Mouse (Mus musculus) midbrain, embryonic 14.5 days (tissue): ENCODE data around the gene Scn1b. TPM values are rescaled to one million over a fixed set of nuclear protein-coding genes. Genes with fewer than 3 reads are reported as not detected.

Experiments
- ATAC-seq: fragments of 200-750 bp; cut with Nextera tagmentation; 2 replicates; pipeline ENCODE4 v1.8.0; 2017; ENCODE audit warnings: moderate number of reproducible peaks, moderate library complexity; ENCODE audit not compliant: low FRiP score, low TSS enrichment
- DNase-seq: peaks from one replicate; pipeline ENCODE4 v3.0.0-alpha.2; 2015
- H3K27ac ChIP-seq: fragments of 300-500 bp; sonication (generic); replicated peaks from 2 replicates; pipeline ENCODE4 v1.5.1; 2014; ENCODE audit warnings: mild to moderate bottlenecking, low read depth, low read length, moderate library complexity
- H3K27me3 ChIP-seq: fragments of 300-500 bp; sonication (generic); 2 replicates; pipeline ENCODE4 v1.6.1; 2014; ENCODE audit warnings: low read length, control low read depth, mixed read lengths; ENCODE audit not compliant: control insufficient read depth, insufficient read depth
- H3K36me3 ChIP-seq: fragments of 300-500 bp; sonication (generic); 2 replicates; pipeline ENCODE4 v1.6.1; 2014; ENCODE audit warnings: low read length, control low read depth; ENCODE audit not compliant: control insufficient read depth, insufficient read depth
- H3K4me1 ChIP-seq: fragments of 300-500 bp; sonication (generic); 2 replicates; pipeline ENCODE4 v1.6.1; 2014; ENCODE audit warnings: mild to moderate bottlenecking, antibody characterized with exemption, low read length, control low read depth; ENCODE audit not compliant: control insufficient read depth, insufficient read depth
- H3K4me2 ChIP-seq: fragments of 300-500 bp; sonication (generic); 2 replicates; pipeline ENCODE4 v1.6.1; 2014; ENCODE audit warnings: mild to moderate bottlenecking, low read length, moderate library complexity
- H3K4me3 ChIP-seq: fragments of 300-500 bp; sonication (generic); replicated peaks from 2 replicates; pipeline ENCODE4 v1.5.1; 2014; ENCODE audit warnings: low read depth, low read length
- H3K9ac ChIP-seq: fragments of 300-500 bp; sonication (generic); replicated peaks from 2 replicates; pipeline ENCODE4 v1.6.1; 2014; ENCODE audit warnings: mild to moderate bottlenecking, low read length, moderate library complexity
- H3K9me3 ChIP-seq: fragments of 300-500 bp; sonication (generic); 2 replicates; pipeline ENCODE4 v1.6.1; 2016; ENCODE audit warnings: low read length, control low read depth, mixed read lengths; ENCODE audit not compliant: control insufficient read depth
- WGBS: fragments of 180-500 bp; shearing (Covaris S2); extraction: QIAGEN DNeasy Blood & Tissue Kit; methylation state at CpG from one replicate; pipeline ENCODE4 v1.1.7; 2014; 5-methylcytosine and 5-hydroxymethylcytosine counted together
- polyA plus RNA-seq: library from polyadenylated mRNA; unstranded; fragments of >200 nt; fragmentation: Nextera tagmentation; extraction: Ambion mirVana; gene quantifications from 2 replicates; pipeline ENCODE4 v1.2.1, GENCODE M21; 2014

Scn1b gene
- polyA plus RNA-seq, 1 experiment from 2014 or later, result 5.6 TPM

GRCm38 (mm10) chr7:31140941-31141340, 14.1 kb upstream of the Scn1b start:
- 95% methylated on average over 10 of the region's 10 CpGs for WGBS
- Histone ChIP-seq H3K9me3 (no peaks in the 10 kb centered on the region), H3K4me1 (no peaks in the 10 kb centered on the region), H3K27ac (no peak overlapping the region), H3K4me3 (no peak overlapping the region), H3K9ac (no peak overlapping the region), H3K36me3 (peaks cover 83% of the 10 kb centered on the region), H3K27me3 (no peaks in the 10 kb centered on the region), H3K4me2 (no peak overlapping the region)
- no peak for ATAC-seq
- DNase-seq, result no peak

- WGBS, result 92% methylated on average over 4 of the region's 4 CpGs
- Histone ChIP-seq H3K9me3 (no peaks in the 10 kb centered on the region), H3K4me3 (no peak overlapping the region), H3K9ac (no peak overlapping the region), H3K36me3 (peaks cover 89% of the 10 kb centered on the region), H3K27ac (no peak overlapping the region), H3K27me3 (no peaks in the 10 kb centered on the region), H3K4me2 (no peak overlapping the region), H3K4me1 (no peaks in the 10 kb centered on the region)
- DNase-seq (no peak), ATAC-seq (no peak)
Measured at GRCm38 (mm10) chr7:31140302-31140701, 13.5 kb upstream of the Scn1b start.

GRCm38 (mm10) chr7:31139765-31140164, 13.0 kb upstream of the Scn1b start:
- Histone ChIP-seq H3K4me3 (no peak overlapping the region), H3K27me3 (no peaks in the 10 kb centered on the region), H3K4me1 (no peaks in the 10 kb centered on the region), H3K27ac (no peak overlapping the region), H3K36me3 (peaks cover 92% of the 10 kb centered on the region), H3K9me3 (no peaks in the 10 kb centered on the region), H3K9ac (no peak overlapping the region), H3K4me2 (no peak overlapping the region)
- peak; percentile 72 for DNase-seq
- 65% methylated on average over 5 of the region's 5 CpGs for WGBS
- ATAC-seq, result peak; percentile 29; the same call in 1 of the 2 replicates

GRCm38 (mm10) chr7:31135717-31136116, 8.9 kb upstream of the Scn1b start:
- 95% methylated on average over 10 of the region's 10 CpGs for WGBS
- DNase-seq, result no peak
- H3K9me3 ChIP-seq, result no peaks in the 10 kb centered on the region
- H3K4me3 ChIP-seq, result no peak overlapping the region
- H3K4me1 ChIP-seq, result no peaks in the 10 kb centered on the region
- H3K4me2 ChIP-seq, result no peak overlapping the region
- no peak for ATAC-seq
- no peak overlapping the region for H3K9ac ChIP-seq
- H3K36me3 ChIP-seq, result peaks cover 100% of the 10 kb centered on the region
- H3K27ac ChIP-seq, result no peak overlapping the region
- H3K27me3 ChIP-seq, result no peaks in the 10 kb centered on the region

- 92% methylated on average over 4 of the region's 4 CpGs for WGBS
- DNase-seq, result no peak
- H3K9me3 ChIP-seq, result no peaks in the 10 kb centered on the region
- no peak overlapping the region for H3K9ac ChIP-seq
- no peak overlapping the region for H3K4me2 ChIP-seq
- ATAC-seq, result no peak
- H3K27me3 ChIP-seq, result no peaks in the 10 kb centered on the region
- no peak overlapping the region for H3K4me3 ChIP-seq
- peaks cover 89% of the 10 kb centered on the region for H3K36me3 ChIP-seq
- no peak overlapping the region for H3K27ac ChIP-seq
- H3K4me1 ChIP-seq, result no peaks in the 10 kb centered on the region
Measured at GRCm38 (mm10) chr7:31131866-31132265, 5.1 kb upstream of the Scn1b start.

- Histone ChIP-seq H3K36me3 (peaks cover 79% of the 10 kb centered on the region), H3K27ac (no peak overlapping the region), H3K4me1 (no peaks in the 10 kb centered on the region), H3K4me3 (no peak overlapping the region), H3K27me3 (peaks cover 9% of the 10 kb centered on the region; the same call in 1 of the 2 replicates), H3K4me2 (no peak overlapping the region), H3K9ac (no peak overlapping the region), H3K9me3 (no peaks in the 10 kb centered on the region)
- DNase-seq, result peak; percentile 79
- 42% methylated on average over 4 of the region's 4 CpGs for WGBS
- no peak for ATAC-seq
Measured at GRCm38 (mm10) chr7:31130841-31131240, 4.0 kb upstream of the Scn1b start.

GRCm38 (mm10) chr7:31130197-31130596, 3.4 kb upstream of the Scn1b start:
- no peaks in the 10 kb centered on the region for H3K4me1 ChIP-seq
- no peaks in the 10 kb centered on the region for H3K9me3 ChIP-seq
- H3K9ac ChIP-seq, result no peak overlapping the region
- ATAC-seq, result no peak
- DNase-seq, result no peak
- no peak overlapping the region for H3K27ac ChIP-seq
- H3K27me3 ChIP-seq, result peaks cover 15% of the 10 kb centered on the region; the same call in 1 of the 2 replicates
- no peak overlapping the region for H3K4me2 ChIP-seq
- 95% methylated on average over 7 of the region's 7 CpGs for WGBS
- H3K4me3 ChIP-seq, result no peak overlapping the region
- peaks cover 73% of the 10 kb centered on the region for H3K36me3 ChIP-seq

- H3K4me2 ChIP-seq, result no peak overlapping the region
- H3K4me3 ChIP-seq, result no peak overlapping the region
- no peaks in the 10 kb centered on the region for H3K4me1 ChIP-seq
- 71% methylated on average over 9 of the region's 9 CpGs for WGBS
- H3K27me3 ChIP-seq, result peaks cover 16% of the 10 kb centered on the region; the same call in 1 of the 2 replicates
- DNase-seq, result no peak
- no peaks in the 10 kb centered on the region for H3K9me3 ChIP-seq
- no peak overlapping the region for H3K27ac ChIP-seq
- ATAC-seq, result no peak
- H3K9ac ChIP-seq, result no peak overlapping the region
- H3K36me3 ChIP-seq, result peaks cover 53% of the 10 kb centered on the region
Measured at GRCm38 (mm10) chr7:31128157-31128705, 1.4 kb upstream of the Scn1b start.

- DNase-seq (no peak), ATAC-seq (0 out of 2 replicates have a peak, but pooled peaks have one; percentile 18)
- Histone ChIP-seq H3K4me1 (no peaks in the 10 kb centered on the region), H3K36me3 (peaks cover 33% of the 10 kb centered on the region), H3K4me2 (peak overlapping the region; percentile 93), H3K4me3 (peak overlapping the region; percentile 52), H3K9me3 (no peaks in the 10 kb centered on the region), H3K27me3 (peaks cover 16% of the 10 kb centered on the region; the same call in 1 of the 2 replicates), H3K27ac (no peak overlapping the region), H3K9ac (peak overlapping the region; percentile 65)
- WGBS, result 1% methylated on average over 53 of the region's 53 CpGs
Measured at GRCm38 (mm10) chr7:31126211-31126751, 522 bp downstream of the Scn1b start.
